ENCODE assay signal across 13 mouse cellular contexts in genomic region chr2:70210427-70211332, GRCm38 (mm10).
DNase-seq lines count a peak whose midpoint lies in the region; ATAC-seq and TF ChIP-seq lines count a peak whose summit lies in the region.
"Had no signal": no experiment of that assay in that cellular context is flagged by ENCODE, and none has a peak within 500 bp of the region (broad histone marks: within the 10 kb centered on the region; RNA-seq: fewer than 3 reads in every experiment).

No protein-coding gene starts in this region.

- no peaks in the 10 kb centered on the region for H3K36me3 ChIP-seq in hindbrain, embryonic 14.5 days (replicated peaks; ENCODE audit: control insufficient read depth, insufficient read depth)
- H3K36me3 ChIP-seq in hindbrain, embryonic 10.5 days: no peaks in the 10 kb centered on the region
- H3K36me3 ChIP-seq in embryonic facial prominence, embryonic 15.5 days: no peaks in the 10 kb centered on the region
- H3K36me3 ChIP-seq: embryonic facial prominence, embryonic 13.5 days; liver, embryonic 13.5 days had no signal

- no peak overlapping the region for H3K4me3 ChIP-seq in hindbrain, embryonic 14.5 days (replicated peaks; ENCODE audit: low read length)
- H3K4me3 ChIP-seq in hindbrain, embryonic 10.5 days: no peak overlapping the region
- H3K4me3 ChIP-seq in embryonic facial prominence, embryonic 15.5 days (replicated peaks): no peak overlapping the region
- no peak overlapping the region for H3K4me3 ChIP-seq in left cerebral cortex, adult 2 months
- H3K4me3 ChIP-seq: embryonic facial prominence, embryonic 13.5 days; liver, embryonic 13.5 days had no signal

- 70% methylated on average over 22 of the region's 22 CpGs for WGBS in hindbrain, embryonic 14.5 days
- WGBS in hindbrain, embryonic 10.5 days: 87% methylated on average over 22 of the region's 22 CpGs
- WGBS in embryonic facial prominence, embryonic 15.5 days: 70% methylated on average over 22 of the region's 22 CpGs

- H3K4me2 ChIP-seq in hindbrain, embryonic 14.5 days (replicated peaks): no peak overlapping the region
- H3K4me2 ChIP-seq in embryonic facial prominence, embryonic 15.5 days (replicated peaks): no peak overlapping the region
- H3K4me2 ChIP-seq: embryonic facial prominence, embryonic 13.5 days; liver, embryonic 13.5 days had no signal

- peak overlapping the region; percentile 50; the same call in 1 of the 2 replicates for H3K27ac ChIP-seq in hindbrain, embryonic 14.5 days
- no peak overlapping the region for H3K27ac ChIP-seq in hindbrain, embryonic 10.5 days
- no peak overlapping the region; the same call in 1 of the 2 replicates for H3K27ac ChIP-seq in embryonic facial prominence, embryonic 15.5 days (replicated peaks)
- peak overlapping the region; percentile 76 for H3K27ac ChIP-seq in left cerebral cortex, adult 2 months
- H3K27ac ChIP-seq: embryonic facial prominence, embryonic 13.5 days; kidney, postnatal 0 days; liver, embryonic 13.5 days had no signal

- 0 out of 2 replicates have a peak, but pooled peaks cover 5% of the 10 kb centered on the region for H3K4me1 ChIP-seq in hindbrain, embryonic 14.5 days (replicated peaks; ENCODE audit: control insufficient read depth, insufficient read depth, low read length)
- H3K4me1 ChIP-seq in hindbrain, embryonic 10.5 days (replicated peaks): no peaks in the 10 kb centered on the region
- H3K4me1 ChIP-seq in embryonic facial prominence, embryonic 15.5 days: no peaks in the 10 kb centered on the region
- H3K4me1 ChIP-seq: embryonic facial prominence, embryonic 13.5 days; liver, embryonic 13.5 days had no signal

- H3K9ac ChIP-seq in hindbrain, embryonic 14.5 days: no peak overlapping the region
- H3K9ac ChIP-seq in embryonic facial prominence, embryonic 15.5 days: no peak overlapping the region
- H3K9ac ChIP-seq: embryonic facial prominence, embryonic 13.5 days; liver, embryonic 13.5 days had no signal

- no peaks in the 10 kb centered on the region for H3K9me3 ChIP-seq in hindbrain, embryonic 14.5 days (ENCODE audit: control insufficient read depth, low read length)
- H3K9me3 ChIP-seq in hindbrain, embryonic 10.5 days: peaks cover 8% of the 10 kb centered on the region; the same call in 1 of the 2 replicates
- H3K9me3 ChIP-seq in embryonic facial prominence, embryonic 15.5 days (replicated peaks): 0 out of 2 replicates have a peak, but pooled peaks cover 4% of the 10 kb centered on the region
- H3K9me3 ChIP-seq: embryonic facial prominence, embryonic 13.5 days had no signal

- DNase-seq in hindbrain, embryonic 14.5 days (ENCODE audit: low spot score): no peak
- DNase-seq in hindbrain, embryonic 10.5 days (ENCODE audit: low spot score): no peak
- DNase-seq in left cerebral cortex, adult 2 months (ENCODE audit: extremely low spot score in 1 of 2, low spot score in 2 of 2): peak; percentile 29 to 41
- DNase-seq in right cerebral cortex, adult 18-20 months: peak; percentile 75
- no peak for DNase-seq in thymus, postnatal 0 days (ENCODE audit: low spot score)
- DNase-seq in heart, postnatal 25 days (ENCODE audit: low spot score): no peak
- no peak for DNase-seq in thymus, postnatal 10 days (ENCODE audit: low spot score in 2 of 2)
- DNase-seq: adrenal gland, adult 8-10 months; cerebellum, adult 2 months; liver, embryonic 13.5 days had no signal

- ATAC-seq in hindbrain, embryonic 14.5 days (ENCODE audit: low FRiP score): 0 out of 2 replicates have a peak, but pooled peaks have one; percentile 27
- ATAC-seq in embryonic facial prominence, embryonic 15.5 days (ENCODE audit: insufficient number of reproducible peaks, low FRiP score, low TSS enrichment, low read depth): peak; percentile 60; the same call in 1 of the 2 replicates

- intact Hi-C loops in left cerebral cortex, adult 2 months (cut with DNase I): loop anchor here (1.0 to 2.0 kb wide), 2 partner anchors 60 to 82 kb away; no protein-coding TSS in a partner anchor
- intact Hi-C loops in heart, postnatal 25 days (cut with DNase I): no loop called here

- no peak for TF ChIP-seq CTCF in left cerebral cortex, adult 2 months (IDR thresholded peaks at IDR 0.05)

- no peaks in the 10 kb centered on the region for H3K27me3 ChIP-seq in hindbrain, embryonic 14.5 days (ENCODE audit: control insufficient read depth, insufficient read depth, low read length)
- no peaks in the 10 kb centered on the region for H3K27me3 ChIP-seq in hindbrain, embryonic 10.5 days (ENCODE audit: insufficient read depth, poor library complexity, severe bottlenecking)
- no peaks in the 10 kb centered on the region for H3K27me3 ChIP-seq in embryonic facial prominence, embryonic 15.5 days
- H3K27me3 ChIP-seq: embryonic facial prominence, embryonic 13.5 days; liver, embryonic 13.5 days had no signal

Comparison
In these comparisons a context has a peak if more than half of its experiments do, and no peak if none do; other contexts are left out.
1. H3K27ac ChIP-seq: peak in hindbrain, embryonic 14.5 days (single experiment) and left cerebral cortex, adult 2 months (single experiment); none in hindbrain, embryonic 10.5 days (single experiment) and embryonic facial prominence, embryonic 15.5 days (single experiment).
2. DNase-seq: peak in left cerebral cortex, adult 2 months (2 of 2) and right cerebral cortex, adult 18-20 months (single experiment); none in hindbrain, embryonic 14.5 days (single experiment), hindbrain, embryonic 10.5 days (single experiment), thymus, postnatal 0 days (single experiment), heart, postnatal 25 days (single experiment) and thymus, postnatal 10 days (0 of 2).